Mouse (Mus musculus): ENCODE measurements around the gene Lsm12.
"Not testable (repeated sequence)": the region's sequence is repeated elsewhere in the genome, so short reads cannot be mapped to it uniquely, and the experiment has no call there.

Lsm12 gene

GRCm38 (mm10) chr11:102186235-102186634 is 1.1 kb upstream of the Lsm12 start:
- DNase-seq (ENCODE audit: extremely low spot score, low read depth, low spot score): no peak

GRCm38 (mm10) chr11:102185677-102186076 is 581 bp upstream of the Lsm12 start:
- no peak for DNase-seq (ENCODE audit: extremely low spot score, low read depth, low spot score)

- DNase-seq (ENCODE audit: extremely low spot score, low read depth, low spot score): no peak
Measured at GRCm38 (mm10) chr11:102184253-102184645, 847 bp downstream of the Lsm12 start.

GRCm38 (mm10) chr11:102179836-102180235 is 5.3 kb downstream of the Lsm12 start:
- no peak for DNase-seq (ENCODE audit: extremely low spot score, low read depth, low spot score)

GRCm38 (mm10) chr11:102168689-102169088 is 16.4 kb downstream of the Lsm12 start:
- DNase-seq (ENCODE audit: extremely low spot score, low read depth, low spot score): no peak

- no peak for DNase-seq (ENCODE audit: extremely low spot score, low read depth, low spot score)
Measured at GRCm38 (mm10) chr11:102167539-102167938, 17.6 kb downstream of the Lsm12 start.

GRCm38 (mm10) chr11:102165971-102166722 is 18.9 kb downstream of the Lsm12 start:
- DNase-seq (ENCODE audit: extremely low spot score, low read depth, low spot score): no peak

- DNase-seq (ENCODE audit: extremely low spot score, low read depth, low spot score): no peak
Measured at GRCm38 (mm10) chr11:102159781-102160180, 25.3 kb downstream of the Lsm12 start.

GRCm38 (mm10) chr11:102158024-102158423 is 27.1 kb downstream of the Lsm12 start:
- not testable (repeated sequence) for DNase-seq (ENCODE audit: extremely low spot score, low read depth, low spot score)

- DNase-seq (ENCODE audit: extremely low spot score, low read depth, low spot score): no peak
Measured at GRCm38 (mm10) chr11:102156786-102157089, 28.4 kb downstream of the Lsm12 start.

GRCm38 (mm10) chr11:102156039-102156785 is 28.9 kb downstream of the Lsm12 start, which contains the start of gene Tmem101:
Tmem101 (minus strand) TSS chr11:102156404.
- DNase-seq (ENCODE audit: extremely low spot score, low read depth, low spot score): peak; percentile 93

- DNase-seq (ENCODE audit: extremely low spot score, low read depth, low spot score): no peak
Measured at GRCm38 (mm10) chr11:102147213-102147989, 37.7 kb downstream of the Lsm12 start.

GRCm38 (mm10) chr11:102146531-102146930 is 38.6 kb downstream of the Lsm12 start:
- DNase-seq (ENCODE audit: extremely low spot score, low read depth, low spot score): no peak

- no peak for DNase-seq (ENCODE audit: extremely low spot score, low read depth, low spot score)
Measured at GRCm38 (mm10) chr11:102146005-102146404, 39.1 kb downstream of the Lsm12 start.

- DNase-seq (ENCODE audit: extremely low spot score, low read depth, low spot score): no peak
Measured at GRCm38 (mm10) chr11:102145471-102146001, 39.6 kb downstream of the Lsm12 start, which contains the start of gene Nags. Nags (plus strand) TSS chr11:102145513.

- no peak for DNase-seq (ENCODE audit: extremely low spot score, low read depth, low spot score)
Measured at GRCm38 (mm10) chr11:102144957-102145470, 40.1 kb downstream of the Lsm12 start.

- no peak for DNase-seq (ENCODE audit: extremely low spot score, low read depth, low spot score)
Measured at GRCm38 (mm10) chr11:102142355-102142754, 42.7 kb downstream of the Lsm12 start.

GRCm38 (mm10) chr11:102140508-102140907 is 44.6 kb downstream of the Lsm12 start:
- DNase-seq (ENCODE audit: extremely low spot score, low read depth, low spot score): peak; percentile 81

- no peak for DNase-seq (ENCODE audit: extremely low spot score, low read depth, low spot score)
Measured at GRCm38 (mm10) chr11:102138447-102138740, 46.7 kb downstream of the Lsm12 start.

GRCm38 (mm10) chr11:102137625-102138446 is 47.3 kb downstream of the Lsm12 start:
- no peak for DNase-seq (ENCODE audit: extremely low spot score, low read depth, low spot score)
